Mouse (Mus musculus) hematopoietic multipotent progenitor cell, adult 10-12 weeks (in vitro differentiated cells): Measurements from ENCODE around the gene Gm49027. TPM values are rescaled to one million over a fixed set of nuclear protein-coding genes. Genes with fewer than 3 reads are reported as not detected.

Experiments
- polyA plus RNA-seq: library from polyadenylated mRNA; stranded (reverse); fragments of >175 nt; gene quantifications from 2 replicates; pipeline ENCODE4 v1.2.3, GENCODE M21; 2012; ENCODE audit warnings: low replicate concordance

The Gm49027 gene
- 0.56 and 0.85 TPM in 2 replicates for polyA plus RNA-seq

GRCm38 (mm10) chr5:123525281-123525680 lies at the start of gene Gm49027:
Gene Gm49027 (minus strand): TSS chr5:123525488.

GRCm38 (mm10) chr5:123572357-123573186 lies 47.3 kb upstream of the Gm49027 start, which contains the start of gene Vps33a:
Gene Vps33a (minus strand): TSS chr5:123573038.

GRCm38 (mm10) chr5:123523692-123524392 lies 1.4 kb downstream of the Gm49027 start, which contains the start of gene Diablo:
Gene Diablo (minus strand): TSS chr5:123524176.

GRCm38 (mm10) chr5:123510160-123510559 lies 15.1 kb downstream of the Gm49027 start, which contains the start of gene B3gnt4:
Gene B3gnt4 (plus strand): TSS chr5:123510460.

GRCm38 (mm10) chr5:123489112-123489785 lies 36.0 kb downstream of the Gm49027 start, which contains the start of the genes Lrrc43 and Il31:
Gene Lrrc43 (plus strand): TSS chr5:123489305.
Gene Il31 (minus strand): TSS chr5:123489489.

Other genes with a start within 250 kb of the Gm49027 start
- gene Bcl7a, start 181.7 kb downstream of the Gm49027 start, polyA plus RNA-seq = 47.3 and 50.2 TPM in 2 replicates
- 46.9 and 53.3 TPM in 2 replicates for gene Mlxip, start 130.7 kb downstream of the Gm49027 start, polyA plus RNA-seq
- gene Lrrc43, start 36.2 kb downstream of the Gm49027 start, polyA plus RNA-seq = not detected in 2 replicates
- not detected in 2 replicates for gene Il31, start 36.0 kb downstream of the Gm49027 start, polyA plus RNA-seq
- gene B3gnt4, start 15.0 kb downstream of the Gm49027 start, polyA plus RNA-seq = not detected in 2 replicates
- 3.1 and 9.1 TPM in 2 replicates for gene Diablo, start 1.3 kb downstream of the Gm49027 start, polyA plus RNA-seq
- gene Vps33a, start 47.5 kb upstream of the Gm49027 start, polyA plus RNA-seq = 5.2 and 14.4 TPM in 2 replicates
- gene Clip1, start 159.1 kb upstream of the Gm49027 start, polyA plus RNA-seq = 16.2 and 23.8 TPM in 2 replicates
- gene Zcchc8, start 195.6 kb upstream of the Gm49027 start, polyA plus RNA-seq = 47.8 and 53.4 TPM in 2 replicates
- gene Rsrc2, start 223.9 kb upstream of the Gm49027 start, polyA plus RNA-seq = 5.0 and 35.3 TPM in 2 replicates
- gene Kntc1, start 224.2 kb upstream of the Gm49027 start, polyA plus RNA-seq = 0.11 and 0.75 TPM in 2 replicates